Mouse (Mus musculus): ENCODE measurements at regions not wholly inside any gene's neighbourhood (a gene's known extent, or its start where the extent isn't known, plus 50 kb on each side); places are given as distances from the start of the nearest gene placed in this dataset.

- Histone ChIP-seq H3K4me2 (ENCODE audit: low read length) (no peak overlapping the region), H3K4me3 (ENCODE audit: low read depth, low read length) (no peak overlapping the region), H3K27me3 (ENCODE audit: control insufficient read depth, insufficient read depth, low read depth, low read length) (no peaks in the 10 kb centered on the region), H3K9ac (ENCODE audit: low read depth, low read length) (no peak overlapping the region), H3K9me3 (replicated peaks; ENCODE audit: control insufficient read depth, low read length, poor library complexity, severe bottlenecking) (no peaks in the 10 kb centered on the region), H3K27ac (ENCODE audit: low read length) (no peak overlapping the region), H3K4me1 (ENCODE audit: control insufficient read depth, insufficient read depth, low read length) (no peaks in the 10 kb centered on the region), H3K36me3 (ENCODE audit: control insufficient read depth, insufficient read depth, low read length) (no peaks in the 10 kb centered on the region)
- WGBS: 75% methylated on average over 7 of the region's 7 CpGs
- no peak for ATAC-seq
Measured at GRCm38 (mm10) chr4:39672609-39673008, 222.5 kb downstream of the 1700009N14Rik start.

- Histone ChIP-seq H3K4me3 (ENCODE audit: low read depth, low read length) (no peak overlapping the region), H3K27ac (ENCODE audit: low read length) (no peak overlapping the region), H3K27me3 (ENCODE audit: control insufficient read depth, insufficient read depth, low read depth, low read length) (no peaks in the 10 kb centered on the region), H3K9ac (ENCODE audit: low read depth, low read length) (no peak overlapping the region), H3K36me3 (ENCODE audit: control insufficient read depth, insufficient read depth, low read length) (no peaks in the 10 kb centered on the region), H3K4me1 (ENCODE audit: control insufficient read depth, insufficient read depth, low read length) (peaks cover 7% of the 10 kb centered on the region; the same call in 1 of the 2 replicates), H3K4me2 (ENCODE audit: low read length) (no peak overlapping the region), H3K9me3 (replicated peaks; ENCODE audit: control insufficient read depth, low read length, poor library complexity, severe bottlenecking) (no peaks in the 10 kb centered on the region)
- no peak for ATAC-seq
- 2% methylated on average over 4 of the region's 4 CpGs for WGBS
Measured at GRCm38 (mm10) chr4:39695236-39695635, 245.1 kb downstream of the 1700009N14Rik start.

GRCm38 (mm10) chr4:39697565-39697964 is 247.5 kb downstream of the 1700009N14Rik start:
- H3K4me1 ChIP-seq (ENCODE audit: control insufficient read depth, insufficient read depth, low read length): peaks cover 7% of the 10 kb centered on the region; the same call in 1 of the 2 replicates
- no peak overlapping the region for H3K4me2 ChIP-seq (ENCODE audit: low read length)
- no peak for ATAC-seq
- H3K27me3 ChIP-seq (ENCODE audit: control insufficient read depth, insufficient read depth, low read depth, low read length): no peaks in the 10 kb centered on the region
- H3K9me3 ChIP-seq (replicated peaks; ENCODE audit: control insufficient read depth, low read length, poor library complexity, severe bottlenecking): no peaks in the 10 kb centered on the region
- no peak overlapping the region for H3K4me3 ChIP-seq (ENCODE audit: low read depth, low read length)
- H3K9ac ChIP-seq (ENCODE audit: low read depth, low read length): no peak overlapping the region
- no peak overlapping the region for H3K27ac ChIP-seq (ENCODE audit: low read length)
- WGBS: 37% methylated on average over 5 of the region's 5 CpGs
- H3K36me3 ChIP-seq (ENCODE audit: control insufficient read depth, insufficient read depth, low read length): no peaks in the 10 kb centered on the region

- H3K36me3 ChIP-seq (ENCODE audit: control insufficient read depth, insufficient read depth, low read length): no peaks in the 10 kb centered on the region
- H3K27ac ChIP-seq (ENCODE audit: low read length): no peak overlapping the region
- 87% methylated on average over 2 of the region's 2 CpGs for WGBS
- peaks cover 7% of the 10 kb centered on the region; the same call in 1 of the 2 replicates for H3K4me1 ChIP-seq (ENCODE audit: control insufficient read depth, insufficient read depth, low read length)
- no peak overlapping the region for H3K4me3 ChIP-seq (ENCODE audit: low read depth, low read length)
- no peaks in the 10 kb centered on the region for H3K9me3 ChIP-seq (replicated peaks; ENCODE audit: control insufficient read depth, low read length, poor library complexity, severe bottlenecking)
- no peak for ATAC-seq
- H3K9ac ChIP-seq (ENCODE audit: low read depth, low read length): no peak overlapping the region
- no peaks in the 10 kb centered on the region for H3K27me3 ChIP-seq (ENCODE audit: control insufficient read depth, insufficient read depth, low read depth, low read length)
- H3K4me2 ChIP-seq (ENCODE audit: low read length): no peak overlapping the region
Measured at GRCm38 (mm10) chr4:39699347-39699746, 249.3 kb downstream of the 1700009N14Rik start.

- H3K27ac ChIP-seq (ENCODE audit: low read length): no peak overlapping the region
- no peaks in the 10 kb centered on the region for H3K27me3 ChIP-seq (ENCODE audit: control insufficient read depth, insufficient read depth, low read depth, low read length)
- no peaks in the 10 kb centered on the region for H3K9me3 ChIP-seq (replicated peaks; ENCODE audit: control insufficient read depth, low read length, poor library complexity, severe bottlenecking)
- no peak overlapping the region for H3K4me3 ChIP-seq (ENCODE audit: low read depth, low read length)
- no peaks in the 10 kb centered on the region for H3K36me3 ChIP-seq (ENCODE audit: control insufficient read depth, insufficient read depth, low read length)
- no peaks in the 10 kb centered on the region for H3K4me1 ChIP-seq (ENCODE audit: control insufficient read depth, insufficient read depth, low read length)
- no peak overlapping the region for H3K4me2 ChIP-seq (ENCODE audit: low read length)
- WGBS: 92% methylated on average over 6 of the region's 6 CpGs
- no peak overlapping the region for H3K9ac ChIP-seq (ENCODE audit: low read depth, low read length)
- ATAC-seq: no peak
Measured at GRCm38 (mm10) chr4:39717477-39717876, 267.4 kb downstream of the 1700009N14Rik start.

- no peak for ATAC-seq
- H3K36me3 ChIP-seq (ENCODE audit: control insufficient read depth, insufficient read depth, low read length): no peaks in the 10 kb centered on the region
- WGBS: 76% methylated on average over 7 of the region's 7 CpGs
- no peaks in the 10 kb centered on the region for H3K9me3 ChIP-seq (replicated peaks; ENCODE audit: control insufficient read depth, low read length, poor library complexity, severe bottlenecking)
- H3K4me1 ChIP-seq (ENCODE audit: control insufficient read depth, insufficient read depth, low read length): no peaks in the 10 kb centered on the region
- no peaks in the 10 kb centered on the region for H3K27me3 ChIP-seq (ENCODE audit: control insufficient read depth, insufficient read depth, low read depth, low read length)
- no peak overlapping the region for H3K27ac ChIP-seq (ENCODE audit: low read length)
- no peak overlapping the region for H3K4me2 ChIP-seq (ENCODE audit: low read length)
- H3K4me3 ChIP-seq (ENCODE audit: low read depth, low read length): no peak overlapping the region
- no peak overlapping the region for H3K9ac ChIP-seq (ENCODE audit: low read depth, low read length)
Measured at GRCm38 (mm10) chr4:39718691-39719090, 268.6 kb downstream of the 1700009N14Rik start.

- no peaks in the 10 kb centered on the region for H3K9me3 ChIP-seq (replicated peaks; ENCODE audit: control insufficient read depth, low read length, poor library complexity, severe bottlenecking)
- H3K4me2 ChIP-seq (ENCODE audit: low read length): no peak overlapping the region
- H3K27ac ChIP-seq (ENCODE audit: low read length): no peak overlapping the region
- H3K4me3 ChIP-seq (ENCODE audit: low read depth, low read length): no peak overlapping the region
- no peaks in the 10 kb centered on the region for H3K27me3 ChIP-seq (ENCODE audit: control insufficient read depth, insufficient read depth, low read depth, low read length)
- no peak overlapping the region for H3K9ac ChIP-seq (ENCODE audit: low read depth, low read length)
- 82% methylated on average over 4 of the region's 4 CpGs for WGBS
- H3K36me3 ChIP-seq (ENCODE audit: control insufficient read depth, insufficient read depth, low read length): no peaks in the 10 kb centered on the region
- no peak for ATAC-seq
- H3K4me1 ChIP-seq (ENCODE audit: control insufficient read depth, insufficient read depth, low read length): no peaks in the 10 kb centered on the region
Measured at GRCm38 (mm10) chr4:39719951-39720350, 269.9 kb downstream of the 1700009N14Rik start.

- Histone ChIP-seq H3K4me1 (ENCODE audit: control insufficient read depth, insufficient read depth, low read length) (no peaks in the 10 kb centered on the region), H3K36me3 (ENCODE audit: control insufficient read depth, insufficient read depth, low read length) (no peaks in the 10 kb centered on the region), H3K9ac (ENCODE audit: low read depth, low read length) (no peak overlapping the region), H3K27ac (ENCODE audit: low read length) (no peak overlapping the region), H3K4me3 (ENCODE audit: low read depth, low read length) (no peak overlapping the region), H3K4me2 (ENCODE audit: low read length) (no peak overlapping the region), H3K9me3 (replicated peaks; ENCODE audit: control insufficient read depth, low read length, poor library complexity, severe bottlenecking) (no peaks in the 10 kb centered on the region), H3K27me3 (ENCODE audit: control insufficient read depth, insufficient read depth, low read depth, low read length) (no peaks in the 10 kb centered on the region)
- WGBS: 69% methylated on average over 7 of the region's 7 CpGs
- 0 out of 2 replicates have a peak, but pooled peaks have one; percentile 32 for ATAC-seq
Measured at GRCm38 (mm10) chr4:39721524-39721923, 271.4 kb downstream of the 1700009N14Rik start.

- no peak overlapping the region for H3K27ac ChIP-seq (ENCODE audit: low read length)
- peaks cover 5% of the 10 kb centered on the region; the same call in 1 of the 2 replicates for H3K9me3 ChIP-seq (replicated peaks; ENCODE audit: control insufficient read depth, low read length, poor library complexity, severe bottlenecking)
- no peak overlapping the region for H3K4me3 ChIP-seq (ENCODE audit: low read depth, low read length)
- no peaks in the 10 kb centered on the region for H3K36me3 ChIP-seq (ENCODE audit: control insufficient read depth, insufficient read depth, low read length)
- no peak overlapping the region for H3K9ac ChIP-seq (ENCODE audit: low read depth, low read length)
- ATAC-seq: no peak
- no peaks in the 10 kb centered on the region for H3K27me3 ChIP-seq (ENCODE audit: control insufficient read depth, insufficient read depth, low read depth, low read length)
- H3K4me1 ChIP-seq (ENCODE audit: control insufficient read depth, insufficient read depth, low read length): no peaks in the 10 kb centered on the region
- 90% methylated on average over 2 of the region's 2 CpGs for WGBS
- H3K4me2 ChIP-seq (ENCODE audit: low read length): no peak overlapping the region
Measured at GRCm38 (mm10) chr4:39765586-39765985, 315.5 kb downstream of the 1700009N14Rik start.
